Mouse (Mus musculus) G1E (cell line): ENCODE measurements around the gene Nrl.

Source experiments
- CTCF ChIP-seq: IDR thresholded peaks from 2 replicates; pipeline ENCODE4 v1.5.1; 2012; ENCODE audit warnings: low read depth, low read length, inconsistent platforms, mixed read lengths
- GATA1 ChIP-seq: IDR thresholded peaks from 2 replicates; pipeline ENCODE4 v1.6.1; 2012; ENCODE audit warnings: borderline replicate concordance, low read length, inconsistent platforms, mixed read lengths
- GATA2 ChIP-seq: IDR thresholded peaks from 2 replicates; pipeline ENCODE4 v1.6.1; 2012; ENCODE audit warnings: low read depth, low read length, inconsistent platforms, borderline replicate concordance
- TAL1 ChIP-seq: conservative IDR thresholded peaks from 2 replicates; pipeline ENCODE4 v1.6.1; 2012; ENCODE audit warnings: low read depth, low read length, inconsistent platforms, mixed read lengths

DNA sequence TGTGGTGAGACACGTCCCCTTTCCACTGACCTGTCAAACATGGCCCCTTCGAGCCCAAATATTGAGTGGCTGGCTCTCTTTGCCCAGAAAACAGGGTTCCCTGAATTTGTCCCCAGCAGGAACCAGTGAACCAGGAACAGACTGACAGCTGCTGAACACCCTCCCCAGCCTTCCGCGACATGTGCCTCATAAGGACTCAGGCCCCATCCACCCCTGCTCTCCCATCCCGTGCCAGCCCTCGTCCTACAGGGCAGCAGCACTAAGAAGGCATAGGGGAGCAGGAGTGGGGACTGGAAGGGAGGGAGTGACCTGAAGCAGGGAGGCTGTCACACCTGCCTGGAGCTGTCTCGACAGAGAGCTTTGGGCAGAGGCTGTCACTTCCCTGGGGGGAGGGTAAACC lies 17.0 kb downstream of the Nrl start:
- TF ChIP-seq TAL1 (no peak), CTCF (no peak), GATA2 (no peak), GATA1 (no peak)
